Mouse (Mus musculus) stomach, embryonic 14.5 days (tissue): ENCODE measurements at regions not wholly inside any gene's neighbourhood (a gene's known extent, or its start where the extent isn't known, plus 50 kb on each side); places are given as distances from the start of the nearest gene placed in this dataset.
"Not testable (repeated sequence)": the region's sequence is repeated elsewhere in the genome, so short reads cannot be mapped to it uniquely, and the experiment has no call there.

Source experiments
- ATAC-seq: fragments of 200-750 bp; cut with Nextera tagmentation; 2 replicates; pipeline ENCODE4 v1.8.0; 2017; ENCODE audit warnings: low read depth, moderate TSS enrichment; ENCODE audit not compliant: insufficient number of reproducible peaks, insufficient read depth, low FRiP score
- H3K27ac ChIP-seq: fragments of 300-500 bp; sonication (generic); 2 replicates; pipeline ENCODE4 v1.5.1; 2014; ENCODE audit warnings: mild to moderate bottlenecking, low read length, moderate library complexity, mixed read lengths
- H3K27me3 ChIP-seq: fragments of 300-500 bp; sonication (generic); 2 replicates; pipeline ENCODE4 v1.6.1; 2014; ENCODE audit warnings: low read length, control low read depth, mixed read lengths; ENCODE audit not compliant: control insufficient read depth, insufficient read depth
- H3K36me3 ChIP-seq: fragments of 300-500 bp; sonication (generic); 2 replicates; pipeline ENCODE4 v1.6.1; 2014; ENCODE audit warnings: mild to moderate bottlenecking, control low read depth, low read length, moderate library complexity, mixed read lengths; ENCODE audit not compliant: control insufficient read depth, insufficient read depth
- H3K4me1 ChIP-seq: fragments of 300-500 bp; sonication (generic); 2 replicates; pipeline ENCODE4 v1.6.1; 2014; ENCODE audit warnings: low read length, control low read depth, mixed read lengths; ENCODE audit not compliant: control insufficient read depth, insufficient read depth
- H3K4me2 ChIP-seq: fragments of 300-500 bp; sonication (generic); replicated peaks from 2 replicates; pipeline ENCODE4 v1.6.1; 2014; ENCODE audit warnings: low read depth, low read length, control low read depth
- H3K4me3 ChIP-seq: fragments of 300-500 bp; sonication (generic); 2 replicates; pipeline ENCODE4 v1.5.1; 2014; ENCODE audit warnings: low read depth, low read length, control low read depth
- H3K9ac ChIP-seq: fragments of 300-500 bp; sonication (generic); replicated peaks from 2 replicates; pipeline ENCODE4 v1.6.1; 2014; ENCODE audit warnings: low read depth, mild to moderate bottlenecking, control low read depth, low read length, moderate library complexity, mixed read lengths
- H3K9me3 ChIP-seq: fragments of 300-500 bp; sonication (generic); 2 replicates; pipeline ENCODE4 v1.6.1; 2016; ENCODE audit warnings: low read depth, low read length, control low read depth; ENCODE audit not compliant: control insufficient read depth
- WGBS: fragments of 180-500 bp; shearing (Covaris S2); extraction: QIAGEN DNeasy Blood & Tissue Kit; methylation state at CpG from one replicate; pipeline ENCODE4 v1.1.7; 2014; 5-methylcytosine and 5-hydroxymethylcytosine counted together

- H3K9me3 ChIP-seq = no peaks in the 10 kb centered on the region
- H3K4me2 ChIP-seq = no peak overlapping the region
- H3K4me3 ChIP-seq = no peak overlapping the region
- WGBS = 13% methylated on average over 5 of the region's 5 CpGs
- H3K4me1 ChIP-seq = no peaks in the 10 kb centered on the region
- H3K27me3 ChIP-seq = no peaks in the 10 kb centered on the region
- H3K36me3 ChIP-seq = no peaks in the 10 kb centered on the region
- no peak overlapping the region for H3K9ac ChIP-seq
- H3K27ac ChIP-seq = no peak overlapping the region
- no peak for ATAC-seq
Measured at GRCm38 (mm10) chr13:18497582-18498157, 100.2 kb upstream of the Pou6f2 start.

GRCm38 (mm10) chr13:18495021-18495811 lies 97.7 kb upstream of the Pou6f2 start:
- Histone ChIP-seq H3K27me3 (no peaks in the 10 kb centered on the region), H3K4me1 (no peaks in the 10 kb centered on the region), H3K9me3 (no peaks in the 10 kb centered on the region), H3K36me3 (no peaks in the 10 kb centered on the region), H3K4me3 (no peak overlapping the region), H3K9ac (no peak overlapping the region), H3K27ac (no peak overlapping the region), H3K4me2 (no peak overlapping the region)
- 65% methylated on average over 10 of the region's 10 CpGs for WGBS
- no peak for ATAC-seq

- H3K9me3 ChIP-seq, H3K4me3 ChIP-seq, ATAC-seq, H3K9ac ChIP-seq, H3K27ac ChIP-seq, H3K36me3 ChIP-seq, H3K4me2 ChIP-seq, H3K4me1 ChIP-seq, H3K27me3 ChIP-seq: not testable (repeated sequence)
- WGBS = 47% methylated on average over 4 of the region's 4 CpGs
Measured at GRCm38 (mm10) chr13:18485785-18486184, 88.3 kb upstream of the Pou6f2 start.

GRCm38 (mm10) chr13:18485080-18485479 lies 87.6 kb upstream of the Pou6f2 start:
- Histone ChIP-seq H3K9me3 (no peaks in the 10 kb centered on the region), H3K9ac (no peak overlapping the region), H3K27ac (no peak overlapping the region), H3K36me3 (no peaks in the 10 kb centered on the region), H3K4me2 (no peak overlapping the region), H3K4me1 (no peaks in the 10 kb centered on the region), H3K4me3 (no peak overlapping the region), H3K27me3 (no peaks in the 10 kb centered on the region)
- ATAC-seq = no peak
- 89% methylated on average over 1 of the region's 1 CpGs for WGBS

DNA sequence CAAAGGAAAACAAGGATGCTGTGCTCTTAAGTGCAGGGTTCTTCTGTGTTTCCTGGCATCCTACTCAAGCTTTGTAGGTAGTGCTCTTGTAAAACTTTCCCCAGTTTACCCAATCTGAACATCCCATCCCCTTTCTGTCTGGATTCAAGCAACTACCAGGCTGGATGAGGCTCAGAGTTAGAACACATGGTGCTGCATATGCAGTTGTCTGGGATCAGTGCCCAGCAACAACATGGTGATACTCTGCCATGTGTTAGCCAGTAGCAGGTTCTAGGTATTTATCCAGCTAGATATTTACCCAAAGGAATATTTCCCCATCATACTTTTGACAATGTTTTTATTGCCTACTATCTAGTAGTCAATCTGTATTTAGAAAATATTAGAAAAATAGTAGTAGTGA lies 78.8 kb upstream of the Pou6f2 start:
- no peak for ATAC-seq
- Histone ChIP-seq H3K4me3 (no peak overlapping the region), H3K36me3 (no peaks in the 10 kb centered on the region), H3K9ac (no peak overlapping the region), H3K27me3 (no peaks in the 10 kb centered on the region), H3K4me1 (no peaks in the 10 kb centered on the region), H3K9me3 (no peaks in the 10 kb centered on the region), H3K4me2 (no peak overlapping the region), H3K27ac (no peak overlapping the region)

GRCm38 (mm10) chr13:18471534-18471933 lies 74.0 kb upstream of the Pou6f2 start:
- 78% methylated on average over 1 of the region's 1 CpGs for WGBS
- no peak overlapping the region for H3K9ac ChIP-seq
- no peaks in the 10 kb centered on the region for H3K27me3 ChIP-seq
- H3K27ac ChIP-seq = no peak overlapping the region
- H3K4me3 ChIP-seq = no peak overlapping the region
- H3K4me1 ChIP-seq = no peaks in the 10 kb centered on the region
- H3K9me3 ChIP-seq = no peaks in the 10 kb centered on the region
- no peaks in the 10 kb centered on the region for H3K36me3 ChIP-seq
- ATAC-seq = no peak
- H3K4me2 ChIP-seq = no peak overlapping the region

DNA sequence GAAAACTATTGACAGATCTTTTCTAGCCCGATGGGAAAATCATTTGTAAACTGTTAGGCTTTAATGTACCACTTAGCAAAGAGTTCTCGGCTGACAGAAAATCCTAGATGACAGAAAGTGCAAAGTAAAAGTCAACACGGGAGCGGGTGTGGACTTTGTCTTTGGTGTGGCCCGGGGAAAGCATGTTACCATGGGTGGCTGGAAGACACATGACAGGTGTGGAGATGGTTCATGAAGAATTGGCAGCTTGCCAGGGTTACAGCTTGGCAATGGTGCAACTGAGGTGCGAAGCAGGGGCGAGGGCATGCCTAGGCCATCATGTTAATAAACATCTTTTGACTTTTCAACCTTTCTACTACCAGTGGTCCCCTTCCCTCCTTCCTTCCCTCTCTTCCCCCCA lies 68.4 kb upstream of the Pou6f2 start:
- H3K4me1 ChIP-seq = no peaks in the 10 kb centered on the region
- H3K27me3 ChIP-seq = no peaks in the 10 kb centered on the region
- no peak overlapping the region for H3K4me3 ChIP-seq
- 57% methylated on average over 7 of the region's 7 CpGs for WGBS
- no peak overlapping the region for H3K4me2 ChIP-seq
- no peaks in the 10 kb centered on the region for H3K36me3 ChIP-seq
- H3K9ac ChIP-seq = no peak overlapping the region
- no peak overlapping the region for H3K27ac ChIP-seq
- peak; percentile 71 for ATAC-seq
- no peaks in the 10 kb centered on the region for H3K9me3 ChIP-seq

DNA sequence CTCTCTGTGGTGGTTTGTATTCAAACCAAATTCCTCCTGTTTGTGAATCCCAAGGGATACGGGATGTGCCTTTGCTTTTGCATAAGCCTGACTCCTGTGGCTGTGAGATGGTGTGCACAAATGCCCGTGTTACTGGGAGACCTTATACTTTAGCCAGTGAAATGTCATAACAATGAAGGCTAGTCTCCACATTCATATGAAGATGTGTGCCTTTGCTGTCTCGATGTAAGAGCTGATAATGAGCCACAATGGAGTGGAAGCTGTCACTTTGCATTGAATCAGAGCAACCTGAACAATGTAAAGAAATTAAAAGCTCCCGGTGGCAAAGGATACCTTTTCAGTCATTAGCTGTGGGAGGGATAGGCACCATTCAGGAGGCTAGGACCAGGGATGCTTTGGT lies 64.7 kb upstream of the Pou6f2 start:
- Histone ChIP-seq H3K4me2 (no peak overlapping the region), H3K4me3 (no peak overlapping the region), H3K9me3 (no peaks in the 10 kb centered on the region), H3K4me1 (no peaks in the 10 kb centered on the region), H3K9ac (no peak overlapping the region), H3K36me3 (no peaks in the 10 kb centered on the region), H3K27me3 (no peaks in the 10 kb centered on the region), H3K27ac (no peak overlapping the region)
- WGBS = 66% methylated on average over 4 of the region's 4 CpGs
- no peak for ATAC-seq
